Mouse (Mus musculus) olfactory bulb, adult 2 months (tissue): ENCODE measurements around the gene Hivep1.

Experiments used
- CTCF ChIP-seq: fragments of 200-500 bp; IDR thresholded peaks from 2 replicates; pipeline ENCODE4 v1.5.1; 2012; ENCODE audit warnings: low read depth, mild to moderate bottlenecking, low read length, moderate library complexity; ENCODE audit not compliant: insufficient read depth
- POLR2A ChIP-seq: fragments of 200-500 bp; IDR thresholded peaks from 2 replicates; pipeline ENCODE4 v1.6.1; 2012; ENCODE audit warnings: mild to moderate bottlenecking, low read depth, low read length, moderate library complexity; ENCODE audit not compliant: insufficient read depth

- no peak for TF ChIP-seq CTCF
- no peak for TF ChIP-seq POLR2A
Measured at GRCm38 (mm10) chr13:42113601-42114000, 61.8 kb downstream of the Hivep1 start.
